Mouse (Mus musculus): ENCODE measurements at regions not wholly inside any gene's neighbourhood (a gene's known extent, or its start where the extent isn't known, plus 50 kb on each side); places are given as distances from the start of the nearest gene placed in this dataset.

GRCm38 (mm10) chr1:184147713-184148112, 113.6 kb upstream of the 1700056E22Rik start:
- H3K4me1 ChIP-seq: no peaks in the 10 kb centered on the region
- H3K9me3 ChIP-seq: no peaks in the 10 kb centered on the region
- no peak overlapping the region for H3K4me3 ChIP-seq
- no peaks in the 10 kb centered on the region for H3K36me3 ChIP-seq
- H3K27ac ChIP-seq (replicated peaks): no peak overlapping the region
- WGBS: no CpG with 5 or more reads among the region's 1 CpGs
- no peak overlapping the region for H3K4me2 ChIP-seq
- H3K9ac ChIP-seq: no peak overlapping the region
- no peaks in the 10 kb centered on the region for H3K27me3 ChIP-seq (replicated peaks)
- no peak for ATAC-seq (ENCODE audit: extremely low read depth, insufficient number of reproducible peaks, low FRiP score, low TSS enrichment)

- Histone ChIP-seq H3K4me3 (no peak overlapping the region), H3K4me2 (no peak overlapping the region), H3K36me3 (no peaks in the 10 kb centered on the region), H3K9ac (no peak overlapping the region), H3K27ac (replicated peaks) (no peak overlapping the region), H3K4me1 (no peaks in the 10 kb centered on the region), H3K27me3 (replicated peaks) (no peaks in the 10 kb centered on the region), H3K9me3 (no peaks in the 10 kb centered on the region)
- WGBS: 64% methylated on average over 2 of the region's 2 CpGs
- no peak for ATAC-seq (ENCODE audit: extremely low read depth, insufficient number of reproducible peaks, low FRiP score, low TSS enrichment)
These were observed 108.9 kb upstream of the 1700056E22Rik start for GRCm38 (mm10) chr1:184142974-184143373.

GRCm38 (mm10) chr1:184140486-184140885, 106.4 kb upstream of the 1700056E22Rik start:
- no peaks in the 10 kb centered on the region for H3K27me3 ChIP-seq (replicated peaks)
- ATAC-seq (ENCODE audit: extremely low read depth, insufficient number of reproducible peaks, low FRiP score, low TSS enrichment): no peak
- no peak overlapping the region for H3K4me2 ChIP-seq

GRCm38 (mm10) chr1:184140082-184140481, 106.0 kb upstream of the 1700056E22Rik start:
- ATAC-seq (ENCODE audit: extremely low read depth, insufficient number of reproducible peaks, low FRiP score, low TSS enrichment): no peak
- H3K36me3 ChIP-seq: no peaks in the 10 kb centered on the region

More at GRCm38 (mm10) chr1:184140486-184140885, 106.4 kb upstream of the 1700056E22Rik start:
- Histone ChIP-seq H3K9ac (no peak overlapping the region), H3K9me3 (no peaks in the 10 kb centered on the region), H3K4me1 (no peaks in the 10 kb centered on the region), H3K27ac (replicated peaks) (no peak overlapping the region), H3K36me3 (no peaks in the 10 kb centered on the region), H3K4me3 (no peak overlapping the region)
- WGBS: 71% methylated on average over 5 of the region's 5 CpGs

GRCm38 (mm10) chr1:184138661-184139060, 104.6 kb upstream of the 1700056E22Rik start:
- ATAC-seq (ENCODE audit: extremely low read depth, insufficient number of reproducible peaks, low FRiP score, low TSS enrichment): no peak
- Histone ChIP-seq H3K9ac (no peak overlapping the region), H3K4me1 (no peaks in the 10 kb centered on the region), H3K4me2 (no peak overlapping the region), H3K36me3 (no peaks in the 10 kb centered on the region), H3K27ac (replicated peaks) (no peak overlapping the region), H3K9me3 (no peaks in the 10 kb centered on the region), H3K27me3 (replicated peaks) (no peaks in the 10 kb centered on the region), H3K4me3 (no peak overlapping the region)
- 76% methylated on average over 3 of the region's 3 CpGs for WGBS

More at GRCm38 (mm10) chr1:184140082-184140481, 106.0 kb upstream of the 1700056E22Rik start:
- Histone ChIP-seq H3K9me3 (no peaks in the 10 kb centered on the region), H3K4me3 (no peak overlapping the region), H3K27ac (replicated peaks) (no peak overlapping the region), H3K4me2 (no peak overlapping the region), H3K27me3 (replicated peaks) (no peaks in the 10 kb centered on the region), H3K9ac (no peak overlapping the region), H3K4me1 (no peaks in the 10 kb centered on the region)
- 64% methylated on average over 4 of the region's 4 CpGs for WGBS

GRCm38 (mm10) chr1:184130897-184131296, 96.8 kb upstream of the 1700056E22Rik start:
- ATAC-seq (ENCODE audit: extremely low read depth, insufficient number of reproducible peaks, low FRiP score, low TSS enrichment): no peak
- H3K36me3 ChIP-seq: no peaks in the 10 kb centered on the region
- WGBS: 48% methylated on average over 4 of the region's 4 CpGs
- 0 out of 2 replicates have a peak, but pooled peaks cover 3% of the 10 kb centered on the region for H3K4me1 ChIP-seq
- H3K4me2 ChIP-seq: no peak overlapping the region
- no peak overlapping the region for H3K9ac ChIP-seq
- H3K4me3 ChIP-seq: no peak overlapping the region
- H3K27ac ChIP-seq (replicated peaks): no peak overlapping the region
- peaks cover 7% of the 10 kb centered on the region for H3K9me3 ChIP-seq
- H3K27me3 ChIP-seq (replicated peaks): no peaks in the 10 kb centered on the region

- H3K9ac ChIP-seq: no peak overlapping the region
- ATAC-seq (ENCODE audit: extremely low read depth, insufficient number of reproducible peaks, low FRiP score, low TSS enrichment): no peak
- 70% methylated on average over 4 of the region's 4 CpGs for WGBS
- no peak overlapping the region for H3K4me2 ChIP-seq
- no peak overlapping the region for H3K4me3 ChIP-seq
- no peak overlapping the region for H3K27ac ChIP-seq (replicated peaks)
- no peaks in the 10 kb centered on the region for H3K36me3 ChIP-seq
- H3K27me3 ChIP-seq (replicated peaks): no peaks in the 10 kb centered on the region
- 0 out of 2 replicates have a peak, but pooled peaks cover 3% of the 10 kb centered on the region for H3K4me1 ChIP-seq
- peaks cover 7% of the 10 kb centered on the region for H3K9me3 ChIP-seq
These were observed 93.2 kb upstream of the 1700056E22Rik start for GRCm38 (mm10) chr1:184127321-184127720.

GRCm38 (mm10) chr1:184126909-184127308, 92.8 kb upstream of the 1700056E22Rik start:
- Histone ChIP-seq H3K27ac (replicated peaks) (no peak overlapping the region), H3K4me3 (no peak overlapping the region), H3K9me3 (peaks cover 7% of the 10 kb centered on the region), H3K4me1 (0 out of 2 replicates have a peak, but pooled peaks cover 3% of the 10 kb centered on the region), H3K4me2 (no peak overlapping the region), H3K36me3 (no peaks in the 10 kb centered on the region), H3K27me3 (replicated peaks) (no peaks in the 10 kb centered on the region), H3K9ac (no peak overlapping the region)
- ATAC-seq (ENCODE audit: extremely low read depth, insufficient number of reproducible peaks, low FRiP score, low TSS enrichment): no peak
- WGBS: 76% methylated on average over 3 of the region's 3 CpGs
